Mouse (Mus musculus): Measurements from ENCODE around the gene Cntnap5c.

Cntnap5c gene

GRCm38 (mm10) chr17:58004491-58004890 is 235.1 kb downstream of the Cntnap5c start:
- DNase-seq = no peak

GRCm38 (mm10) chr17:58041178-58041577 is 271.8 kb downstream of the Cntnap5c start:
- DNase-seq = peak; percentile 0

GRCm38 (mm10) chr17:58045149-58045548 is 275.8 kb downstream of the Cntnap5c start:
- no peak for DNase-seq

GRCm38 (mm10) chr17:58069912-58070311 is 300.5 kb downstream of the Cntnap5c start:
- no peak for DNase-seq

- DNase-seq = no peak
These were observed 313.3 kb downstream of the Cntnap5c start for GRCm38 (mm10) chr17:58082676-58083075.

- no peak for DNase-seq
These were observed 335.1 kb downstream of the Cntnap5c start for GRCm38 (mm10) chr17:58104505-58104904.

GRCm38 (mm10) chr17:58107901-58108300 is 338.5 kb downstream of the Cntnap5c start:
- DNase-seq = no peak

GRCm38 (mm10) chr17:58108335-58108734 is 339.0 kb downstream of the Cntnap5c start:
- no peak for DNase-seq

- DNase-seq = no peak
These were observed 417.8 kb downstream of the Cntnap5c start for GRCm38 (mm10) chr17:58187171-58187570.

GRCm38 (mm10) chr17:58201148-58201547 is 431.8 kb downstream of the Cntnap5c start:
- no peak for DNase-seq

GRCm38 (mm10) chr17:58268058-58268457 is 498.7 kb downstream of the Cntnap5c start:
- no peak for DNase-seq

GRCm38 (mm10) chr17:58351310-58351709 is 581.9 kb downstream of the Cntnap5c start:
- DNase-seq = no peak

- no peak for DNase-seq
These were observed 586.9 kb downstream of the Cntnap5c start for GRCm38 (mm10) chr17:58356224-58356623.

GRCm38 (mm10) chr17:58363582-58364267 is 594.4 kb downstream of the Cntnap5c start:
- DNase-seq = no peak

- no peak for DNase-seq
These were observed 600.7 kb downstream of the Cntnap5c start for GRCm38 (mm10) chr17:58370089-58370488.

- DNase-seq = no peak
These were observed 638.4 kb downstream of the Cntnap5c start for GRCm38 (mm10) chr17:58407769-58408168.

GRCm38 (mm10) chr17:58408756-58409155 is 639.4 kb downstream of the Cntnap5c start:
- DNase-seq = no peak

GRCm38 (mm10) chr17:58437443-58437842 is 668.1 kb downstream of the Cntnap5c start:
- DNase-seq = no peak
